ENCODE assay signal across 22 mouse cellular contexts in genomic region chr1:162582884-162583283, GRCm38 (mm10). TPM values are rescaled to one million over a fixed set of nuclear protein-coding genes. Genes with fewer than 3 reads are reported as not detected.
A peak's percentile ranks its signal among the peaks of the same experiment; 100 is the strongest.
DNase-seq lines count a peak whose midpoint lies in the region; ATAC-seq and TF ChIP-seq lines count a peak whose summit lies in the region.
"Had no signal": no experiment of that assay in that cellular context is flagged by ENCODE, and none has a peak within 500 bp of the region (broad histone marks: within the 10 kb centered on the region; RNA-seq: fewer than 3 reads in every experiment).

No protein-coding gene starts in this region.

- peaks cover 16% of the 10 kb centered on the region for H3K36me3 ChIP-seq in intestine, postnatal 0 days (ENCODE audit: control insufficient read depth, insufficient read depth)
- H3K36me3 ChIP-seq in intestine, embryonic 15.5 days: no peaks in the 10 kb centered on the region
- H3K36me3 ChIP-seq in midbrain, postnatal 0 days (ENCODE audit: insufficient read depth, low read length): peaks cover 34% of the 10 kb centered on the region
- H3K36me3 ChIP-seq in midbrain, embryonic 15.5 days (replicated peaks): peaks cover 19% of the 10 kb centered on the region; the same call in 1 of the 2 replicates

- 78% methylated on average over 2 of the region's 2 CpGs for WGBS in intestine, postnatal 0 days
- WGBS in intestine, embryonic 15.5 days: 77% methylated on average over 2 of the region's 2 CpGs
- WGBS in midbrain, postnatal 0 days: 79% methylated on average over 2 of the region's 2 CpGs
- 87% methylated on average over 2 of the region's 2 CpGs for WGBS in midbrain, embryonic 15.5 days

- peak; percentile 28; the same call in 1 of the 2 replicates for TF ChIP-seq CTCF in intestine, postnatal 0 days (IDR thresholded peaks at IDR 0.05; ENCODE audit: low read depth)
- peak; percentile 68 for TF ChIP-seq CTCF in midbrain, postnatal 0 days (IDR thresholded peaks at IDR 0.05)

- no peak overlapping the region for H3K4me2 ChIP-seq in intestine, postnatal 0 days (replicated peaks; ENCODE audit: low read depth)
- H3K4me2 ChIP-seq in intestine, embryonic 15.5 days (replicated peaks): no peak overlapping the region
- H3K4me2 ChIP-seq in midbrain, postnatal 0 days (ENCODE audit: low read depth, low read length, poor library complexity, severe bottlenecking): no peak overlapping the region
- H3K4me2 ChIP-seq in midbrain, embryonic 15.5 days: no peak overlapping the region
- H3K4me2 ChIP-seq: liver, embryonic 15.5 days had no signal

- no peaks in the 10 kb centered on the region for H3K27me3 ChIP-seq in intestine, postnatal 0 days (replicated peaks; ENCODE audit: control insufficient read depth, insufficient read depth, low read length)
- H3K27me3 ChIP-seq in intestine, embryonic 15.5 days (replicated peaks): no peaks in the 10 kb centered on the region
- H3K27me3 ChIP-seq in midbrain, postnatal 0 days (ENCODE audit: insufficient read depth, low read length): no peaks in the 10 kb centered on the region
- no peaks in the 10 kb centered on the region for H3K27me3 ChIP-seq in midbrain, embryonic 15.5 days (replicated peaks)
- H3K27me3 ChIP-seq: liver, embryonic 15.5 days had no signal

- no peak overlapping the region for H3K9ac ChIP-seq in intestine, postnatal 0 days (ENCODE audit: low read depth, low read length)
- no peak overlapping the region for H3K9ac ChIP-seq in intestine, embryonic 15.5 days
- H3K9ac ChIP-seq in midbrain, postnatal 0 days (replicated peaks; ENCODE audit: low read length, poor library complexity, severe bottlenecking): no peak overlapping the region
- H3K9ac ChIP-seq in midbrain, embryonic 15.5 days: no peak overlapping the region
- H3K9ac ChIP-seq: liver, embryonic 15.5 days had no signal

- no peaks in the 10 kb centered on the region for H3K9me3 ChIP-seq in intestine, postnatal 0 days (ENCODE audit: control insufficient read depth)
- H3K9me3 ChIP-seq in intestine, embryonic 15.5 days: no peaks in the 10 kb centered on the region
- H3K9me3 ChIP-seq in midbrain, postnatal 0 days (ENCODE audit: low read length): no peaks in the 10 kb centered on the region
- no peaks in the 10 kb centered on the region for H3K9me3 ChIP-seq in midbrain, embryonic 15.5 days
- H3K9me3 ChIP-seq: hindbrain, embryonic 10.5 days; liver, embryonic 15.5 days had no signal

- no peaks in the 10 kb centered on the region for H3K4me1 ChIP-seq in intestine, postnatal 0 days (replicated peaks; ENCODE audit: control insufficient read depth, insufficient read depth, low read length)
- no peaks in the 10 kb centered on the region for H3K4me1 ChIP-seq in intestine, embryonic 15.5 days (replicated peaks)
- no peaks in the 10 kb centered on the region for H3K4me1 ChIP-seq in midbrain, postnatal 0 days (ENCODE audit: insufficient read depth, low read length)
- no peaks in the 10 kb centered on the region for H3K4me1 ChIP-seq in midbrain, embryonic 15.5 days
- H3K4me1 ChIP-seq: hindbrain, embryonic 10.5 days; liver, embryonic 15.5 days had no signal

- H3K4me3 ChIP-seq in intestine, postnatal 0 days (ENCODE audit: low read depth, low read length): no peak overlapping the region
- H3K4me3 ChIP-seq in intestine, embryonic 15.5 days (replicated peaks): no peak overlapping the region
- H3K4me3 ChIP-seq in midbrain, postnatal 0 days (ENCODE audit: low read depth, low read length): no peak overlapping the region
- H3K4me3 ChIP-seq in midbrain, embryonic 15.5 days: no peak overlapping the region
- H3K4me3 ChIP-seq: hindbrain, embryonic 10.5 days; liver, embryonic 15.5 days had no signal

- no peak for DNase-seq in midbrain, postnatal 0 days (ENCODE audit: low spot score)
- DNase-seq in Muller cell, postnatal 12 days (ENCODE audit: inconsistent ontology term): peak; percentile 2
- no peak for DNase-seq in right cerebral cortex, postnatal 4 days
- DNase-seq in gastrocnemius, postnatal 25 days: no peak
- DNase-seq: adrenal gland, postnatal 25 days; cerebellum, adult 11 months; cerebellum, postnatal 25 days; embryo, embryonic 11 days; kidney, adult 9 months; kidney, postnatal 4 days; lung, postnatal 14 days; retina, postnatal 1 day had no signal

- no peak for ATAC-seq in intestine, postnatal 0 days
- ATAC-seq in intestine, embryonic 15.5 days: no peak
- no peak for ATAC-seq in midbrain, postnatal 0 days (ENCODE audit: low FRiP score)
- ATAC-seq in midbrain, embryonic 15.5 days (replicated peaks): no peak
- ATAC-seq: inflammation-experienced regulatory T-cells, adult 6 months had no signal

- no peak overlapping the region for H3K27ac ChIP-seq in intestine, postnatal 0 days (ENCODE audit: low read depth, low read length)
- no peak overlapping the region for H3K27ac ChIP-seq in intestine, embryonic 15.5 days
- no peak overlapping the region for H3K27ac ChIP-seq in midbrain, postnatal 0 days (ENCODE audit: low read depth, low read length)
- H3K27ac ChIP-seq in midbrain, embryonic 15.5 days: no peak overlapping the region
- H3K27ac ChIP-seq: hindbrain, embryonic 10.5 days; liver, embryonic 15.5 days had no signal

RNA-seq across cellular contexts. Expression of gene Vamp4, which starts 12.6 kb away (rescaled TPM):
- polyA plus RNA-seq in intestine, postnatal 0 days (2015; fragmentation: Nextera tagmentation; extraction: Ambion mirVana): 33.6 and 34.2 TPM in 2 replicates
- polyA plus RNA-seq in intestine, embryonic 15.5 days (2015; fragmentation: Nextera tagmentation; extraction: Ambion mirVana): 45.1 and 53.4 TPM in 2 replicates
- 25.5 and 29.2 TPM in 2 replicates for total RNA-seq in midbrain, postnatal 0 days (2014; rRNA removed)
- 69.0 and 74.7 TPM in 2 replicates for polyA plus RNA-seq in midbrain, postnatal 0 days (2015; fragmentation: Nextera tagmentation; extraction: Ambion mirVana)
- 72.0 and 75.4 TPM in 2 replicates for polyA plus RNA-seq in midbrain, embryonic 15.5 days (2015; fragmentation: Nextera tagmentation; extraction: Ambion mirVana)
- 10 to 100 TPM; 15.7 to 16.9 TPM for total RNA-seq in gastrocnemius, postnatal 25 days (2021)

RNA-seq across cellular contexts. Expression of gene Mettl13, which starts 34.5 kb away (rescaled TPM):
- 5.9 and 6.8 TPM in 2 replicates for polyA plus RNA-seq in intestine, postnatal 0 days (2015; fragmentation: Nextera tagmentation; extraction: Ambion mirVana)
- 21.1 and 22.0 TPM in 2 replicates for polyA plus RNA-seq in intestine, embryonic 15.5 days (2015; fragmentation: Nextera tagmentation; extraction: Ambion mirVana)
- total RNA-seq in midbrain, postnatal 0 days (2014; rRNA removed): 10.9 and 11.8 TPM in 2 replicates
- 12.1 and 12.2 TPM in 2 replicates for polyA plus RNA-seq in midbrain, postnatal 0 days (2015; fragmentation: Nextera tagmentation; extraction: Ambion mirVana)
- 18.2 and 20.8 TPM in 2 replicates for polyA plus RNA-seq in midbrain, embryonic 15.5 days (2015; fragmentation: Nextera tagmentation; extraction: Ambion mirVana)
- total RNA-seq in gastrocnemius, postnatal 25 days (2021): 1 to 10 TPM; 5.5 to 6.5 TPM

RNA-seq across cellular contexts. Expression of gene Myoc, which starts 56.1 kb away (rescaled TPM):
- polyA plus RNA-seq in intestine, postnatal 0 days (2015; fragmentation: Nextera tagmentation; extraction: Ambion mirVana): 0.07 and 0.10 TPM in 2 replicates
- 0.10 and 0.21 TPM in 2 replicates for polyA plus RNA-seq in intestine, embryonic 15.5 days (2015; fragmentation: Nextera tagmentation; extraction: Ambion mirVana)
- total RNA-seq in midbrain, postnatal 0 days (2014; rRNA removed): 0.24 and 0.27 TPM in 2 replicates
- 0.21 and 0.33 TPM in 2 replicates for polyA plus RNA-seq in midbrain, postnatal 0 days (2015; fragmentation: Nextera tagmentation; extraction: Ambion mirVana)
- polyA plus RNA-seq in midbrain, embryonic 15.5 days (2015; fragmentation: Nextera tagmentation; extraction: Ambion mirVana): not detected in 2 replicates
- 10 to 100 TPM in 1 of 2 experiments, 1 to 10 TPM in 1; 9.1 to 20.5 TPM for total RNA-seq in gastrocnemius, postnatal 25 days (2021)
- total RNA-seq: megakaryocyte-erythroid progenitor cell, adult 5-6 weeks; monocyte, adult 5-6 weeks had no signal
- polyA plus RNA-seq: inflammation-experienced regulatory T-cells, adult 6 months; liver, embryonic 15.5 days; neural tube, embryonic 11.5 days; stomach, embryonic 16.5 days had no signal
